Mouse (Mus musculus) urinary bladder, postnatal 4 days (tissue): Measurements from ENCODE around the gene Kif17.
A peak's percentile ranks its signal among the peaks of the same experiment; 100 is the strongest.
"Not testable (repeated sequence)": the region's sequence is repeated elsewhere in the genome, so short reads cannot be mapped to it uniquely, and the experiment has no call there.

Source experiments
- DNase-seq, 2 experiments: peaks; one replicate each; pipeline ENCODE4 v3.0.0; 2021 to 2022; ENCODE audit warnings: low spot score in 2 of 2

Gene Kif17

DNA sequence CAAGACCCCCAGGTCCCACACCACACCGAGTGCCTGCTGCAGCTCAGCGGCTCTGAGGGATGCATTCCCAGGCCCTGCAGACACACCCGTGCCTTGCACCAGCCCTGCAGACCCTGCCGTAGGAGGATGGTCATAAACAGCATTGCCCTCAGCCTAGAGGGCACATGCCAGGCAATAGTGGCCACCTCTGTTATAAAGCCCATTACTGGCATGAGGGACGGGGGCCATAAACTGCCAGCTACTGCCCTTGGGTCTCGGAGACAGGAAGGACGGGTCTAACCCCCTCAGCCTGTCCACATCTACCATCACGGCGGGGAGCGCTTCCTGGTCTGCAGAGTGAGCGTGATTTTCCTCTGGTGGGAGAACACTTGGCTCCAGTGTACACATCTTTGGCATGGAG is 62.8 kb downstream of the Kif17 start:
- DNase-seq: no peak

DNA sequence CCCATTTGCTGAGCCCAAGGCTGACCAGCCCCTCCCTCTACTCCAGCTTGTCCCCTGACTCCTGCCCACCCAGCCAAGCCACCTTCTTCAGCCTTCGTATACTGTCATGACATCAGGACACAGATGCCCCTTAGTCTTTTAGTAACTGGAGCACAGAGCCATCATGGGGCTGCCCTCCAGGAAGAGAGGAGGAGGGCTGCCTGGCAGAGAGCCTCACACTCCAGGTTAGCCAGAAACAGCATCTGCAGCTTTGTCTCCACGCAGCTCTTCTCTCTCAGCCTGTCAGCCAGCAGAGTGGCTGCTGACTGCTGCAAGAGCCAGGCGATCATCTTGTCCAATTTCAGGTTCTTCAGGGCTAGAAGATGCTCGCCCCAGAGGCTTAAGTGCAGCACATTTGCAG is 63.6 kb downstream of the Kif17 start:
- no peak for DNase-seq

DNA sequence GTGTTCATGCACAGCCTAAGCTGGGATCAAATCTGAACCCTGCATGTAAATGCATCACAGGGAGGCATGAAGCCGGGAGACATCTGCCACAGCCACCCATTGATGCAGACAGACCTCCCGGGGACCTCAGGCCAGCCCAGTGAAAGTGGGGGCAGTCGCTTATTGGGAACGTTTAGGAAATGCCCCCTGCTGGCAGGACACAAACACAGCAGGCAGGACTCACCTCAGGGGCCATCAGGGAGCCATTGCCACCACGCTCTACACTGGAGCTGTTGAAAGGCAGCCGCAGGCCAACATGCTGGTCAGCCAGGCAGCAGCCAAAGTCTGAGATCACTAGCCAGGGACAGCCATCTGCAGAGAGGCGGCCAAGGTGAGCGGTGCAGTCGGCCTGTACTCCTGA is 65.5 kb downstream of the Kif17 start:
- DNase-seq: no peak

DNA sequence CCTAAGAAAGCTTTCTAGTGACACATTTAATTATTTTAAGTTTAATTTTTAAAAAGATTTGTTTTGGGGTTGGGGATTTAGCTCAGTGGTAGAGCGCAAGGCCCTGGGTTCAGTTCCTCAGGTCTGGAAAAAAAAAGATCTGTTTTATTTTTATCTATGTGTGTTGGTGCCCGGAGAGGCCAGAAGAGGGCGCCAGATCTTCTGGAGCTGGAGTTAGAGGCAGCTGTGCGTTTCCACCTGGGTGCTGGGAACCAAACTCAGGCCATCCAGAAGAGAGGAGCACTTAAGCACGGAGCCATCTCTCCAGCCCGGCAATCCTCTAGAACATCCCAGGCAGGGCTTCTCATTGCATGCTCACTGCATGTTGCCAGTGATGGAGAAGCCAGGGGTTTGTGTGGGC is 66.1 kb downstream of the Kif17 start:
- DNase-seq: no peak

DNA sequence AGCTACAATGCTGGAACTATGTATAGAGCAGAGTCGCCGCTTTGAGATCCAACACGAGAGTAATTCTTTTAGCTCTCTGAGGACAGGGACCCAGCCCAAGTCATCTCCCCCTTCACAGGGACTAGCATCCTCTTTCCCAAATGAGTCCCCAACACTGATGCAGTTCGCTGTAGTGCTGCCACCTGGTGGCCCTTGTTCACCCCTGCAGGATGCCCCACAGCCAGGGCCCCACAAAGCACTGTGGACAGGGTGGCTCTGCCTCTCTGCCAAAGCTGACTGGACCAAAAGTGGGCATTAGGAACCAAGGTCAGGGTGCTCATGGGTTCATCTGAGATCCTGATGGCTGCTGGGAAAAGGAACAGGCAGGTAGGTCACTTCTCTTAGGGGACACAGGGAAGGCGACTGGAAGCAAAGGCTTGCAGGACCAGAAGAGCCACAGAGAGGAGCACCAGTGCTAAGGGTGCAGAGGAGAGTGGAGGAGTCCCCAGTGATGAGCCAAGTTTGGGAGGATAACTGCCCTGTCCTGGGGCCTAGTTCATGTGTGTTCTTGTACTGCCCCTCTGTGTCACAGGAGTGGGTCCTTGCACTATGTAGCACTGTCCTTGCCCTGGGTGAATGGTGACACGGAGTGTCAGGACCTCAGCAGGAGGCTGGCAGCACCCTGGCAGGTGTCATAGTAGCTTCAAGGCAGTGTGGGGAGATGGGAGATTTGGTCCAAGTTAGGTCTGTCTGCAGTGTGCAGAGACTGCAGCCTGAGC is 68.5 kb downstream of the Kif17 start:
- DNase-seq: no peak

DNA sequence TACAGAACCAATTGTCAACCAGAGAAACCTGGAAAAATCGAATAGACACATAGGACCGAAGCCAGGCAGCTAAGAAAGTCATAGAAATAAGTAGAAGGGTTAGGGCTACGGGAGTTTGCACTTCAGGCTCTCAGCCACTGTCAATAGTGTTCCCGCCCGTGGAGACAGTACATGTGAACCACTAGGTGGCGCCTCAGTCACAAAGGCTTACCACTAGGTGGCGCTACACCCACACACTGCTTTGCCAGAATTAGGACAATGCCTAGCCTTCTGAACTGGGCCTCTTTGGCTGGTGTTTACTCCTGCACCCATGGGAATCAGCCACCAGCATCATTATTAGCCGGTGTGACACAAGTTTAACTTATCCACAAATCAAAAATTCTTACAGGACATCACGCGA is 69.3 kb downstream of the Kif17 start:
- peak; percentile 72 to 84 for DNase-seq

DNA sequence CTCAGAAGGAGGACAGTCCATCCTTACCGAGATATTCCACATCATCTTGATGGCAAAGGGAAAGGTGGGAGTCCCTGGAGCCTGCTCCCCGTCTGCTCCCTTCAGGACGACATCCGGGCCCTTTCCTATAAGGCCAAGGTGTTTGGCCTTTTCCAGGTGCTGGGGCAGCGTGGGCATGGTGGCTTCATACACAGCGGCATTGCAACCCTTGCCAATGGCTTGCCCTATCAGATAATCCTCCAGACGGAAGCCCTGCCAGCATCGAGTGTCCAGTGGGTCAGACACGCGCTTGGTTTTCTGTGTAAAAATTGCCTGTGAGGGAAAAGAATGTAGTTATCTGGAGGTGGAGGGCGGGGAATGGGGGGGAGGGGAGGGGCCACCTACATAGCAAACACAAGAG is 70.5 kb downstream of the Kif17 start:
- no peak for DNase-seq

DNA sequence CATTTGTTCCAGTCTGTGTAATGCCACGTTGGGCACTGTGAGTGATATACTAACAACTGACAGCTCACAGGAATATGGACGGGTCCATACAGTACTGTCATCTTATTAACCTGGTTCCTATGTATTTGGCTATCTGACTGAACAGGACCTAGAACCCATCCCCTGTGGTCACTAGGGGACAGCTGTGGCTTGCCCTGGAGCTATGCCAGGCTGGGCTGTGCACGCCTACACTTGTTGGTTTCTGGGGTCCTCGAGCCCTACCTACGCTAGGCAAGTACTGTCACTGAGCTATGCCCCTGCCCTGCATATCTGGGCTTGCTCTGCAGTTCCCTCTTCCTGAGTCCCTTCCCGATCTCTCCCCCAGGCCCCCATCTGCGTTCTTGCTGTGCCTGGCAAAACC is 71.3 kb downstream of the Kif17 start:
- DNase-seq: no peak

DNA sequence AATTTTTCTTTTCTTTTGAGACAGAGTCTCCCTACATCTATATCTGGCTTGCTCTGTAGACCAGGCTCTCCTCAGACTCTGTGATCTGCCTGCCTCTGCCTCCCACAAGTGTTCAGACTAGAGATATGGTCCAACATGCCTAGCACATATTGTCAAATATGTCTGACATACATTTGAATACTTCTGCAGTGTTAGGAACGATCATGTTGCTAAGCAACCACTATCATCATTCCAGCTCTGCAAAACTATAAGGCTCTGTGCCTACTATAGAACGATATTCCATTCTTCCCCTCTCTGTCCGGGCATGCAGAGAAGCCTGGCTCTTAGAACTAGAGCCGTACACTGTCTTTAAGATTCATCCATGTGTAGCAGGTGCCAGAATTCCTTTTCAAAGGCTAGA is 72.5 kb downstream of the Kif17 start:
- no peak for DNase-seq

DNA sequence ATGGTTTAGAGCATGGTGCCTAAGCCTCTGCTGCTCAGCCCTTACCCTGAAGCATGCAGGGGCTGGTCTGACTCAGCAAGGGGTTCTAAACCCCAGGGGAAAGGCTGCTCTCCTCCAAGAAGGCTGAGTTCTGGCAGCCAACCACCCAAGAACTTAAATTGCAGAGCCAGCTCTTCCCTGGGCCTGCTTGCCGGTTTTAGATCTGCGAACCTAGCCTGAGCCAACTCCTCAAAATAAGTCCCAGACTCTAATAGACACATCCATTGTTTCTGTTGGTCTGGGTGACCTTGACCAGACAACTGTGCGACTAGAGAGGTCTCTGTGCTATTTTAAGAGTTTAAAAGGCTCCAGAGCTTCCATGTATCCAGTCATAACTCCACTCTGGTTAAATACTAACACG is 73.5 kb downstream of the Kif17 start:
- DNase-seq: no peak

DNA sequence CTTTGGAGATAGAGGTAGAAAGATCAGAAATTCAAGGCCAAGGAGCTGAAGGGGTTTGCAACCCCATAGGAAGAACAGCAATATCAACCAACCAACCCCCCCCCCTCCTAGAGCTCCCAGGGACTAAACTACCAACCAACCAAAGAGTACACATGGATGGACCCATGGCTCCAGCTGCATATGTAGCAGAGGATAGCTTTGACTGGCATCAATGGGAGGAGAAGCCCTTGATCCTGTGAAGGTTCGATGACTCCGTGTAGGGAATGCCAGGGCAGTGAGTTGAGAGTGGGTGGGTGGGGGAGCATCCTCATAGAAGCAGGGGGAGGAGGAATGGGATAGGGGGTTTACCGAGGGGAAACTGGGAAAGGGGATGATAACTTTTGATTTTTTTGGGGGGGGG is 74.2 kb downstream of the Kif17 start:
- no peak for DNase-seq

DNA sequence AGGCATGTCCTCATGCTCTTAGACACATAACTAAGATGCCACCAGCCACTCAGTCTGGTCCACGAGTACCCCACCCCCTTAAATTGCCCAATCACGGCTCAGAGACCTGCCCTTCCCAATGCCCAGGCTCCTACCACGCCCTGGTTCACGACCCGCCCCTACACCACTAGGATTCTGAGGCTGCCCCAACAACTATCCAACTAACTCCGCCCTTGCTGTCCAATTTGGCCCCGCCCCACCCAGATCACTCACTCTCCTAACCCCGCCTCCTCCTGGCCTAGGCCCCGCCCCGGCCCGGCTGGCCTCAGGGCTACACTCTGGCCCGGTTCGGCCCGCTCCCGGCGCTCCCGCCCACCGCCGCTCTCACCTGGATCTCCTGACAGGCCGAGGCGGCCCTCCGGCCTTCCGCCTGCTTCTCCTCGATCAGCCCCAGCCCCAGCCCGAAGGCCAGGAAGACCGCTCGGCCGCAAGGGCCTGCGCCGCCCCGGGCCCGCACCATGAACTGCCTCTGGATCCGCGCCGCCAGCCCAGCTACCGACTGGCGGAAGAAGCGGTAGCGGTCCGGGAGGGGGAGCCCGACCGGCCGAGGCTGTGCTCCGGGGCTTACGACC is 75.3 kb downstream of the Kif17 start:
- DNase-seq: peak; percentile 94 to 96

DNA sequence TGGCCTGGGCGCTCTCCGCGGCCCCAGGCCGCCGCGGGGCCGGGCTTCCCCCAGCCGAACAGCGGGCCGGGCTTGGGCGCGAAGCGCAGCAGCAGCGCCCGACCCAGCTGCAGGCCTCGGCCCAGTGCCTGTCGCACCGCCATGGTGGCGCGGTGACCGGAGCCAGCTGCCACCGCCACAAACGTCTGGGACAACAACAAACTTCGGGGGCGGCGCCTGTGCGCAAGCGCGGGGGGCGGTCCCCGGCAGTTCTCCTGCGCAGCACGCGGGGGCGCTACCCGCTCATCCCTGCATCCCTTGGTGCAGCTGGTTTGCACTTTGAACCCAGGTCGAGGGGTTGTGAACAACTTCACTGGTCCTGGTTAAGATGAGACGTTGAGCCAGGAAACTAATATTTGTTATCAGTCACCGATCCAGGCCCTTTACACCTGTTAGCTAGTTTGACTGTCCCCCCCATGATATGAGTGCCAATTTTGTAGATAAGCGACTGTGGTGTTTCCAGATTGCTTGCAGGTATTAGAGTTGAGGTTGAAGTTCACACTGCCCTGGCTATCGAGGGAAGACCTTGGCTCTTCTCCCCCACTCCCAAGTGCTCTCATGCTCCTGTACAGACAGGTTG is 76.0 kb downstream of the Kif17 start, which contains the start of gene Pink1:
TSS of gene Pink1 (minus strand) at position 231 of the 619 bp plus-strand sequence.
- peak; percentile 87 to 89 for DNase-seq

DNA sequence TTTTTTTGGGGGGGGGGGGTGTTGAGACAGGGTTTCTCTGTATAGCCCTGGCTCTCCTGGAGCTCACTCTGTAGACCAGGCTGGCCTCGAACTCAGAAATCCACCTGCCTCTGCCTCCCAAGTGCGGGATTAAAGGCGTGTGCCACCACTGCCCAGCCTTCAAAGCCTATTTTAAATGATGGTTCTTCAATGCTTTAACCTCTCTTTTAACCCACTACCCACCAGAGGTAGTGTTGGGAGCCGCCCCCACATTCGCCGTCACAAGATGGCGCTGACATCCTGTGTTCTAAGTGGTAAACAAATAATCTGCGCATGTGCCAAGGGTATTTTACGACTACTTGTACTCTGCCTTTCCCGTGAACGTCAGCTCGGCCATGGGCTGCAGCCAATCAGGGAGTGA is 76.9 kb downstream of the Kif17 start:
- DNase-seq: not testable (repeated sequence)

DNA sequence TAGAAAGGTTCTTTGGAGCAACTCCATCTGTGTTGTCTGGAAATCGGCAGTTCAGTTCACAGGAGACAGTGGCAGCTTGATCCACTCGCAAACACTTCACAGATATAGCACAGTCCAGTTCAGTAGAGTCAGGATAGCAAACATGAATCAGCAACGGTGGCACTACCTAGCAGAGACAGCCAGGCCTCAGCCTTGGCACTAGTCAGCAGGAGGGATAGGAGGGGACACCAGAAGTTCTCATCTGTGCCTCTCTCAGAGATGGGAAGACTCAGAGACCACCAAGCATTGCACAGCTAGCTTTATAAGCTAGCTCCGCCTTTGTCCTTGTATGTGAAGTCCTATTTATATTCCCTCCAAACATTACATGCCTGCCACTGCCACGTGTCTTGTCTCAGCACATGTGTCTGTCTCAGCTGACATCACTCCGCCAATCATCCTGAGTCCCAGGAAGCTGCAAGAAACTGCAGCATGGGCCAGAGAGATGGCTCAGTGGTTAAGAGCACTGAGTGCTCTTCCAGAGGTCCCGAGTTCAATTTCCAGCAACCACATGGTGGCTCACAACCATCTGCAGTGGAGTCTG is 77.7 kb downstream of the Kif17 start:
- DNase-seq: no peak

DNA sequence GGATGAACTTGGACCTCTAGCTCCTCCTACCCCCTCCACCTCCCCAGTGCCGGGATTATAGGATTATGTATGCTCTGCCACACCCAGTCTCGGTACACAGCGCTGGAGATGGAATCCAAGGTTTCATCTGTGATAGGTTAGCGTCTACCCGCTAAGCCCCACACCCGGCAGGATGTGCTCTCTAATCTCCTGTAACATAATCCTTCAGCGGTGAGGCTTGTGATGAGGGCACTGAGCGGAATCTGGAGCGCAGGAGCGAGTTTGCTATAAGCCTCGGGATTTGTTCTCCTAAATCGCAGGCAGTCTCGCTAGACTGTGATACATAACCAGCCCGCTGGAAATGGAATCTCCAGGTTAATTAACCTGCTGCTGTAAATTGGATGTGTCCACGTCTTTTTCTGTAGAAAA is 80.0 kb downstream of the Kif17 start:
- DNase-seq: no peak

DNA sequence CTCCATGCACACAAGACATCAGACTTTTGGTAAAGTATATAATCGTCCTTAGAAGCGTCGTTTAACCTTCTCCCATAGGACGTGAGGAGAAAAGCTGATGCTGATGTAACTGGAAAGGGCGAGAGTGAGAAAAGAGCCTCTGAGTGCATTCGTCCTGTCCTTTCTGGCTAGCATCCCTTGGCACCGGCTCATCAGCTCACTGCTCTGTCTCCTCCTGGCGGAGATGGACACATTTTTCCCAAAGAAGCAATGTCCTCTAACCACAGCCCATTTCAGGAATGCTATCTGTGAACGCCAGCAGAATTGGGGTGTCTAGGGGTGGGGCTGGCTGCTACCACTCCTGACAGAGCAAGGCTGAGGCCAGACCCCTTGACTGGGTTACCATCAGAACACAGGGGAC is 81.4 kb downstream of the Kif17 start:
- no peak for DNase-seq

DNA sequence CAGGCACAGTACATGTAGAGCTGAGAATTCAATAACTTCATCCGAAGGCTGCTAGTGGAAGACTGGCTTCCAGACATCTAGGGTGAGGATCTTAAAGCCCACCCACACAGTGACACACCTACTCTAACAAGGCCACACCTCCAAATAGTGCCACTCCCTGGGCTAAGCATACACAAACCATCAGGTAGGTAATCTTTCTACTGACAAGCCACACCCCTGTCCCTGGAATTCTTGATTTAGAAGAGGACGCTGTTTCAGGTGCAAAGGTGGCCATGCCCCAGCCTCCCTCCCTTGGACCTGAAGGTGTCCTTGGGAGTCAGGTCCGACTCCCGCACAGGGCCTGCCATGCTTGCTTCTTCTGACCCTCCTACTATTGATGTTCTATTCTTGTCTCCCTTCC is 82.9 kb downstream of the Kif17 start:
- no peak for DNase-seq

DNA sequence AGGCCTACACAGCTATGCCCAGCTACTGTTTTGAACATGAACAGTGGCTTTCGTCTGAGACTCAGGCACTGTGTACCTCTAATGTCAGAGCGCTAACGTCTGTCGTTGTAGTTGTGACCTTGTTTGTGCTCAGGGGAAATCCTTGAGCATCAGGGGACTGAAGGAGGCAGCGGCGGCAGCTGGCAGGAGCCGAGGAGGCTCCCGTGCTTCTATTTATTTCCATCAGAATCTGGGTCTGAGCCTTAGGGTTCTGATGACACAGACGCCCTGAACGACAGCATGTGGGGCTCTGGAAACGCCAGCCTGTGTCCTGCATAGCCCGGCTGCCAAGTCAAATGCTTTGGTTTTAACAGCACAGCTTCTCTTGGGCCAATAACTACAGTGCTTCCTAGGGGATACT is 84.8 kb downstream of the Kif17 start:
- DNase-seq: no peak

DNA sequence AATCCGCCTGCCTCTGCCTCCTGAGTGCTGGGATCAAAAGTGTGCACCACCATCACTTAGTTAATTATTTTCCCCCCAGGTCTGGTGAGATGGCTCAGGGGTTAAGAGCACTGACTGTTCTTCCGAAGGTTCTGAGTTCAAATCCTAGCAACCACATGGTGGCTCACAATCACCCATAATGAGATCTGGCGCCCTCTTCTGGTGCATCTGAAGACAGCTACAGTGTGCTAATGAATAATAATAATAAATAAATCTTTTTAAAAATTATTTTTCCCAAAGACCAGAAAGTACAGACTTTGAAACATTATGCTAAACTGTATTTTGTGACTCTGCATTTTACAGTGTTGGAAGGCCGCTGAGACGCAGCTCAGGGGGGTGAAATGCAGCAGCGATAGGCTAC is 85.4 kb downstream of the Kif17 start:
- no peak for DNase-seq

DNA sequence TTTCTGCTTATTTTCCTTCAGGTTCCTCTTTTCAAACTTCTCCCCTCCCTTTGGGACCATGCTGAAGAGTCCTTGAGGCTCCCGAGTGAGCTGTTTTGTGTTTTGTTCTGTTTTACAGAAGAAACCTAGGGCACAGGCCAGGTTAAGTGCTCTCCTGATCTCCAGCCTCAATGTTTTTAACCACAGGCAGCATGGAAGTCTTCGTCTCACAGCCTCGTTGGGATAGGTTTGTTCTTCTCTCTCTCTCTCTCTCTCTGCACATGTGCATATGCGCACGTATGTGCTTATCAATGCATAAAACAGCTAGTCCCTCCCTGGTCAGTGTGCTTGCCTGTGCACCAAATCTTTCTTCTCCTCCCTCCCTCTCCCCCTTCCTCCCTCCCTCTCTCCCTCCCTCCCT is 86.6 kb downstream of the Kif17 start:
- no peak for DNase-seq

DNA sequence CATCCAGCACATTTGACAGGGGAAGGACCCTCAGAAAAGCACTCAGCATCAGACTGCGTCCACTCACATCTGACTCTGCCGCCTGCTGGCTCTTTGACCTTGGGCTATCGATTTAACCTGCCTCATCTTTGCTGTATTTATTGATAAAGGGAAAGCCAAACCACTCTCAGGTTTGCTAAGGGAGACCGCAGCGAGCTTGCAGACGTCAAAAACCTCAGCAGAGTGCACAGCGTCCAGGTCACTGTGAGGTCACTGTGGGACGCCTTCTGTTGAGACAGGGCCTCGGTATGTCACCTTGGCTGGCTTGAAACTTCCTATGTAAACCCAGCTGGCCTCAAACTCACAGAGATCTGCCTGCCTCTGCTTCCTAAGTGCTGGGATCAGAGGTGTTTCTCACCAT is 87.1 kb downstream of the Kif17 start:
- no peak for DNase-seq

DNA sequence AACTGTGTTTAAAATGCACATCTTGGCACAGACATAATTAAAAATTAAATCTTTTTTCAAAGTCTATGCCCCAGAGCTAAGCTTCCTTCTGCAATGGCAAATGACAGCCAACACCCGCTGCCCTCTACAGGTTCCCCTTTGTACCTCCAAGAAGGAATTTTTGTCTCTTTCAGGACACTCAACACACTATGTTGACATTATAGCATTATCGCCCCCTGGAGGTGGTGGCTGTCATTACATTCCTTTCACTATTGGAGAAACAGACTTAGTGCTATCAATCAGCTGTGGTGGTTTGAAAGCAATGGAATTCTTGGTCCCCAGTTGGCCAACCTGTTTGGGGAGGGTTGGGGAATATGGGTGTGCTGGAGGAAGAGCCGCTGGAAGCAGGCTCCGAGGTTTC is 89.7 kb downstream of the Kif17 start:
- DNase-seq: no peak
